Mouse (Mus musculus) thymus, postnatal 36 days (tissue): ENCODE measurements around the gene 9130019O22Rik.

Experiments
- DNase-seq, 2 experiments: peaks; one replicate each; pipeline ENCODE4 v3.0.0; 2022; ENCODE audit warnings: mixed read lengths in 2 of 2

The 9130019O22Rik gene

GRCm38 (mm10) chr7:127341356-127341755 lies 45.6 kb downstream of the 9130019O22Rik start:
- no peak for DNase-seq

GRCm38 (mm10) chr7:127337636-127338035 lies 49.3 kb downstream of the 9130019O22Rik start:
- no peak for DNase-seq

GRCm38 (mm10) chr7:127335604-127336003 lies 51.4 kb downstream of the 9130019O22Rik start:
- no peak for DNase-seq

- no peak for DNase-seq
Measured at GRCm38 (mm10) chr7:127333240-127333639, 53.7 kb downstream of the 9130019O22Rik start.
